Mouse (Mus musculus) erythroid progenitor cell, adult 5-6 weeks (primary cell): ENCODE measurements at regions not wholly inside any gene's neighbourhood (a gene's known extent, or its start where the extent isn't known, plus 50 kb on each side); places are given as distances from the start of the nearest gene placed in this dataset.

Experiments used
- ATAC-seq: replicated peaks from 2 replicates; pipeline ENCODE4 v1.8.0; 2016; ENCODE audit warnings: moderate number of reproducible peaks, mild to moderate bottlenecking, moderate TSS enrichment, inconsistent platforms; ENCODE audit not compliant: poor library complexity, low FRiP score, severe bottlenecking

GRCm38 (mm10) chr11:24665310-24665709 lies 587.5 kb downstream of the Bcl11a start:
- ATAC-seq: no peak

- no peak for ATAC-seq
These were observed 593.8 kb downstream of the Bcl11a start for GRCm38 (mm10) chr11:24671662-24672061.

GRCm38 (mm10) chr11:24673248-24674207 lies 595.7 kb downstream of the Bcl11a start:
- no peak for ATAC-seq

- no peak for ATAC-seq
These were observed 596.3 kb downstream of the Bcl11a start for GRCm38 (mm10) chr11:24674208-24674571.

GRCm38 (mm10) chr11:24677016-24677415 lies 599.2 kb downstream of the Bcl11a start:
- no peak for ATAC-seq

- ATAC-seq: no peak
These were observed 601.7 kb downstream of the Bcl11a start for GRCm38 (mm10) chr11:24679581-24679980.

- no peak for ATAC-seq
These were observed 604.6 kb downstream of the Bcl11a start for GRCm38 (mm10) chr11:24682423-24682822.

- ATAC-seq: no peak
These were observed 608.0 kb downstream of the Bcl11a start for GRCm38 (mm10) chr11:24685545-24686467.

- no peak for ATAC-seq
These were observed 610.4 kb downstream of the Bcl11a start for GRCm38 (mm10) chr11:24688160-24688782.

- ATAC-seq: no peak
These were observed 612.0 kb downstream of the Bcl11a start for GRCm38 (mm10) chr11:24689807-24690333.

GRCm38 (mm10) chr11:24693926-24694325 lies 616.1 kb downstream of the Bcl11a start:
- no peak for ATAC-seq

GRCm38 (mm10) chr11:24695010-24695720 lies 617.3 kb downstream of the Bcl11a start:
- ATAC-seq: no peak

- ATAC-seq: no peak
These were observed 618.7 kb downstream of the Bcl11a start for GRCm38 (mm10) chr11:24696561-24696960.

- no peak for ATAC-seq
These were observed 630.9 kb downstream of the Bcl11a start for GRCm38 (mm10) chr11:24708790-24709189.

GRCm38 (mm10) chr11:24716539-24717287 lies 638.9 kb downstream of the Bcl11a start:
- ATAC-seq: no peak

GRCm38 (mm10) chr11:24724259-24724937 lies 646.5 kb downstream of the Bcl11a start:
- ATAC-seq: no peak

GRCm38 (mm10) chr11:24726331-24726730 lies 648.5 kb downstream of the Bcl11a start:
- ATAC-seq: no peak

GRCm38 (mm10) chr11:24727404-24727803 lies 649.5 kb downstream of the Bcl11a start:
- no peak for ATAC-seq
